ENCODE assay signal across 7 mouse cellular contexts in genomic region chr10:85013464-85013863, GRCm38 (mm10).
DNase-seq lines count a peak whose midpoint lies in the region; ATAC-seq and TF ChIP-seq lines count a peak whose summit lies in the region.

No protein-coding gene starts in this region.

- TF ChIP-seq POLR2A in brain, embryonic 14.5 days (IDR thresholded peaks at IDR 0.05; ENCODE audit: borderline replicate concordance, extremely low read depth, insufficient read depth, insufficient read length, poor library complexity, severe bottlenecking), result no peak

- H3K27ac ChIP-seq in forebrain, embryonic 16.5 days (ENCODE audit: low read length), result no peak overlapping the region

- H3K4me3 ChIP-seq in forebrain, embryonic 16.5 days (replicated peaks; ENCODE audit: low read length), result no peak overlapping the region

- TF ChIP-seq CTCF in brain, embryonic 14.5 days (IDR thresholded peaks at IDR 0.05; ENCODE audit: borderline replicate concordance, extremely low read depth, insufficient read depth, insufficient read length), result peak; percentile 79

- 0 out of 2 replicates have a peak, but pooled peaks cover 2% of the 10 kb centered on the region for H3K27me3 ChIP-seq in forebrain, embryonic 16.5 days (replicated peaks; ENCODE audit: control insufficient read depth, insufficient read depth, low read length)

- peak; percentile 52 for DNase-seq in 3T3-L1 (ENCODE audit: low read depth, low spot score)
- DNase-seq in B cell, adult 2 months, result peak; percentile 55 to 58
- DNase-seq in brain, embryonic 14.5 days (ENCODE audit: low read depth), result peak; percentile 74
- peak; percentile 21 to 30 for DNase-seq in layer of hippocampus, adult 8-10 months (ENCODE audit: low spot score in 2 of 2)
- peak; percentile 68 for DNase-seq in mesoderm, embryonic 11.5 days (ENCODE audit: low read depth, low spot score)
- DNase-seq in spleen, adult 18-20 months, result peak; percentile 13 to 43

- H3K4me2 ChIP-seq in forebrain, embryonic 16.5 days (ENCODE audit: low read length), result no peak overlapping the region

- no peak overlapping the region for H3K9ac ChIP-seq in forebrain, embryonic 16.5 days (replicated peaks; ENCODE audit: low read depth, low read length)

- WGBS in forebrain, embryonic 16.5 days, result 8% methylated on average over 1 of the region's 1 CpGs

- peak; percentile 62 for ATAC-seq in forebrain, embryonic 16.5 days

- no peaks in the 10 kb centered on the region for H3K9me3 ChIP-seq in forebrain, embryonic 16.5 days (ENCODE audit: control insufficient read depth, low read length)

- H3K4me1 ChIP-seq in forebrain, embryonic 16.5 days (replicated peaks; ENCODE audit: control insufficient read depth, insufficient read depth, low read length), result peaks cover 10% of the 10 kb centered on the region

- peaks cover 15% of the 10 kb centered on the region for H3K36me3 ChIP-seq in forebrain, embryonic 16.5 days (ENCODE audit: control insufficient read depth, insufficient read depth)
